Mouse (Mus musculus) liver, embryonic 13.5 days (tissue): ENCODE data around the gene Ripply1. TPM values are rescaled to one million over a fixed set of nuclear protein-coding genes. Genes with fewer than 3 reads are reported as not detected.

Experiments
- ATAC-seq: fragments of 200-750 bp; cut with Nextera tagmentation; 2 replicates; pipeline ENCODE4 v1.8.0; 2017; ENCODE audit warnings: low read depth, mild to moderate bottlenecking, moderate number of reproducible peaks, moderate library complexity
- DNase-seq: peaks from one replicate; pipeline ENCODE4 v3.0.0; 2022
- H3K27ac ChIP-seq: fragments of 300-500 bp; sonication (generic); 2 replicates; pipeline ENCODE4 v1.5.1; 2015; ENCODE audit warnings: moderate library complexity, mild to moderate bottlenecking, inconsistent platforms
- H3K27me3 ChIP-seq: fragments of 300-500 bp; sonication (generic); 2 replicates; pipeline ENCODE4 v1.6.1; 2015; ENCODE audit warnings: mild to moderate bottlenecking, inconsistent platforms
- H3K36me3 ChIP-seq: fragments of 300-500 bp; sonication (generic); 2 replicates; pipeline ENCODE4 v1.6.1; 2015; ENCODE audit warnings: mild to moderate bottlenecking, inconsistent platforms
- H3K4me1 ChIP-seq: fragments of 300-500 bp; sonication (generic); replicated peaks from 2 replicates; pipeline ENCODE4 v1.6.1; 2015; ENCODE audit warnings: inconsistent platforms
- H3K4me2 ChIP-seq: fragments of 300-500 bp; sonication (generic); 2 replicates; pipeline ENCODE4 v1.6.1; 2015; ENCODE audit warnings: inconsistent platforms, mild to moderate bottlenecking, moderate library complexity
- H3K4me3 ChIP-seq: fragments of 300-500 bp; sonication (generic); replicated peaks from 2 replicates; pipeline ENCODE4 v1.5.1; 2015; ENCODE audit warnings: mild to moderate bottlenecking, inconsistent platforms
- H3K9ac ChIP-seq: fragments of 300-500 bp; sonication (generic); 2 replicates; pipeline ENCODE4 v1.6.1; 2015; ENCODE audit warnings: mild to moderate bottlenecking, inconsistent platforms
- H3K9me3 ChIP-seq: fragments of 300-500 bp; sonication (generic); replicated peaks from 2 replicates; pipeline ENCODE4 v1.6.1; 2016; ENCODE audit warnings: inconsistent platforms
- WGBS: fragments of 180-500 bp; shearing (Covaris S2); methylation state at CpG from one replicate; pipeline ENCODE4 v1.1.7; 2015; ENCODE audit not compliant: insufficient replicate concordance; 5-methylcytosine and 5-hydroxymethylcytosine counted together
- polyA plus RNA-seq: library from polyadenylated mRNA; unstranded; fragments of >200 nt; fragmentation: Nextera tagmentation; extraction: Ambion mirVana; gene quantifications from 2 replicates; pipeline ENCODE4 v1.2.1, GENCODE M21; 2015

Ripply1 gene
- polyA plus RNA-seq, result not detected in 2 replicates

- WGBS, result 53% methylated on average over 6 of the region's 6 CpGs
- Histone ChIP-seq H3K9ac (no peak within 1 kb of the TSS), H3K9me3 (no peaks in the 10 kb centered on the region), H3K4me1 (peaks cover 25% of the 10 kb centered on the region), H3K36me3 (no peaks in the 10 kb centered on the region), H3K4me3 (no peak within 1 kb of the TSS), H3K27me3 (no peaks in the 10 kb centered on the region), H3K27ac (no peak within 1 kb of the TSS), H3K4me2 (no peak within 1 kb of the TSS)
- DNase-seq, result no peak
- ATAC-seq, result no peak
Observed at GRCm38 (mm10) chrX:139782278-139783044, at the start of gene Ripply1. Gene Ripply1, minus strand, starts transcription at chrX:139782353.

- H3K27ac ChIP-seq, result no peak overlapping the region
- no peak for DNase-seq
- no peak for ATAC-seq
- H3K4me2 ChIP-seq, result no peak overlapping the region
- 67% methylated on average over 6 of the region's 6 CpGs for WGBS
- no peak overlapping the region for H3K4me3 ChIP-seq
- H3K9ac ChIP-seq, result no peak overlapping the region
- H3K9me3 ChIP-seq, result no peaks in the 10 kb centered on the region
- H3K27me3 ChIP-seq, result no peaks in the 10 kb centered on the region
- peaks cover 9% of the 10 kb centered on the region for H3K4me1 ChIP-seq
- no peaks in the 10 kb centered on the region for H3K36me3 ChIP-seq
Observed at GRCm38 (mm10) chrX:139828363-139829092, 46.4 kb upstream of the Ripply1 start.

DNA sequence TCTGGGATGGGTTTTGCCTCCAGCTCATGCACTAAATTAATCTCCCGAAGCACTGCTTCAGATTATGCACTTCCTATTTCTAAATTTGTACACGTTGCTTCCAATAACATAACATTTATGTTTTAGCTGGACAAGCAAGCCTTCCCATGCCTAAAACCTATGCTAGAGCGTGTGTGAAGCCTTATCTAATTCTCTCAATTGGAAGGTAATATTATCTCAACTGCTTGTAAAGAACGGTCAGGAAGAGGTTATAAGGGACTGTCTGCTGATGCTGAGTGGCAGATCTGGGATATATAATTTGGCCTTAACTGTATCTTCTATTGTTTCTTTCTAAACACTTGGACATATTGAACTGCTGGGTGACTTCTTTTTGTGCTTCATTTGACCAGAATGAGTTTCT, 44.8 kb upstream of the Ripply1 start:
- ATAC-seq, result no peak
- Histone ChIP-seq H3K36me3 (no peaks in the 10 kb centered on the region), H3K4me2 (no peak overlapping the region), H3K4me1 (peaks cover 9% of the 10 kb centered on the region), H3K27me3 (no peaks in the 10 kb centered on the region), H3K4me3 (no peak overlapping the region), H3K27ac (no peak overlapping the region), H3K9me3 (no peaks in the 10 kb centered on the region), H3K9ac (no peak overlapping the region)
- WGBS, result 39% methylated on average over 4 of the region's 4 CpGs
- no peak for DNase-seq

DNA sequence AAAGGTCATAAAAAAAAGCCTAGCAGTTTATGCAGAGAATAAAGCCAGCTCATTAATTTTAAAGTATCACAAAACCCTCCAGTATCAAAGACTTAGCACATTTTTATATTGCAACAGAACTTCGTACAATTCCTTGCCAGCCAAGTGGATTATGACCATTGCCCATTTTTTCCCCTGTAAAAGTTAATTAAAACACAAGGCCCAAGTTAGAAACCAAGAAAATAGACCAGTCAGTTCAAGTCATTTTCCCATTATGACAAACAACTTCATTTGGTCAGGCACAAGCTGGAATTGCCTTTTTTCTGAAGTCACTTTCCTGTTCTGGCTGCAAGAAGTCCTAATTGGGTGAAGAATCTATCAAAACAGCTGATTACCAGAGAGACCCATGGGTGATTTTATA, 43.2 kb upstream of the Ripply1 start:
- peaks cover 9% of the 10 kb centered on the region for H3K4me1 ChIP-seq
- no peak overlapping the region for H3K4me3 ChIP-seq
- H3K4me2 ChIP-seq, result no peak overlapping the region
- no peaks in the 10 kb centered on the region for H3K9me3 ChIP-seq
- H3K9ac ChIP-seq, result no peak overlapping the region
- DNase-seq (no peak), ATAC-seq (no peak)
- H3K27ac ChIP-seq, result no peak overlapping the region
- 69% methylated on average over 1 of the region's 1 CpGs for WGBS
- no peaks in the 10 kb centered on the region for H3K36me3 ChIP-seq
- H3K27me3 ChIP-seq, result no peaks in the 10 kb centered on the region

DNA sequence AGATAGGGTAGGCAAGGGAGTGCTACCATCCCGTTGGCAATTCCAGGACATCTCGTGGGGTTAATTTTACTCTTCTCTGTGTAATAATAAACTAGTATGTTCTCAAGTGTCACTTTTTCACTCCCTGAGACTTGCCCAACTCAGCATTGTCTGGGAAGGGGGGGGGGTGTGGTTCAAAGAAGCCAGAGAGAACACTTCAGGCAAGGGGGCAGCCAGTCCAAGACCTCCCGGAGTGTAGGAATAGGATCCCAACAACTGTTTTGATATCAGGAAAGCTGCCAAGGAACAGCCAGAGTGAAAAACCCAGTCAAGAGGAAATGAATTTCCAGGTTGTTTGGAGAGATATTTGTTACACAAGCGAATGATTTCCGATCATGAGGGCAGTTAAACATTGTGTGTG, 33.0 kb upstream of the Ripply1 start:
- ATAC-seq (no peak), DNase-seq (no peak)
- no peak overlapping the region for H3K9ac ChIP-seq
- no peaks in the 10 kb centered on the region for H3K36me3 ChIP-seq
- peaks cover 32% of the 10 kb centered on the region for H3K4me1 ChIP-seq
- H3K4me2 ChIP-seq, result no peak overlapping the region
- 53% methylated on average over 5 of the region's 5 CpGs for WGBS
- H3K9me3 ChIP-seq, result no peaks in the 10 kb centered on the region
- no peak overlapping the region for H3K27ac ChIP-seq
- no peaks in the 10 kb centered on the region for H3K27me3 ChIP-seq
- no peak overlapping the region for H3K4me3 ChIP-seq

- DNase-seq (peak; percentile 38), ATAC-seq (peak; percentile 88)
- Histone ChIP-seq H3K9me3 (no peaks in the 10 kb centered on the region), H3K27ac (peak overlapping the region; percentile 77), H3K36me3 (no peaks in the 10 kb centered on the region), H3K27me3 (no peaks in the 10 kb centered on the region), H3K4me3 (no peak overlapping the region), H3K9ac (no peak overlapping the region; the same call in 1 of the 2 replicates), H3K4me1 (peaks cover 32% of the 10 kb centered on the region), H3K4me2 (peak overlapping the region; percentile 51)
- 27% methylated on average over 8 of the region's 8 CpGs for WGBS
Observed at GRCm38 (mm10) chrX:139814018-139814635, 32.0 kb upstream of the Ripply1 start.

- peak; percentile 7 for DNase-seq
- H3K9ac ChIP-seq, result no peak overlapping the region; the same call in 1 of the 2 replicates
- 30% methylated on average over 9 of the region's 9 CpGs for WGBS
Observed at GRCm38 (mm10) chrX:139813299-139814002, 31.3 kb upstream of the Ripply1 start.

DNA sequence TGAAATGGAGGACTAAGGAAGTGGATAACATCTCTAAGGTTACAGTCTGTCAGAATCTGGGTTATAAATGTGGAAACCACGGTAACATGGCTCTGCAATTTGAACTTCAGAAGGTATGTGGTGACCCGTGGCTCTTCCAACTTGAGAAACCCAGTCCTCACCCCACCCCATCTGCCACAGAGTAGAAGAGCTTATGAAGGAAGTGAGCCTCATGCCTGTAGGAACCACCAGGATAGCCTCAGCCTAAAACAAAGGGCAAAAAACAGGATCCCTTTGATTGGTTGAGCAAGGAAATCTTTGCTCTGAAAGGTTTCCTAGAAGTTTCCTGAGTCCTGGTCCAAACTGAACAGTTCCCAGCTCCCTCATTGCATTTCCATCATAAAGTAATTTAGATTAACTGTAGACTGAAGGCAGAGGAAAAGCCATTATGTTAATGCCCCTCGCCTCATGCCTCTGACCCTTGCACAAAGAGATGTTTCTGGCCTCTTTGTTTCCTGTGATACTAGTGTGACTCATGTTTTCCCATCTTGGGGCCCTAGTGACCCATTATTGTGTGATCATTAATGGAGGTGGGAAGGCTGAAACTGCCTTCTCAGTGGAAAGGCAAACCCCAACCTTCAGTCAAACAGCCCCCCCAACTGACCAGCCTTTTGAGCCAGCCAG, 30.6 kb upstream of the Ripply1 start:
- H3K27ac ChIP-seq, result no peak overlapping the region
- 46% methylated on average over 3 of the region's 3 CpGs for WGBS

More at GRCm38 (mm10) chrX:139813299-139814002, 31.3 kb upstream of the Ripply1 start:
- H3K4me2 ChIP-seq, result peak overlapping the region; percentile 51
- H3K4me3 ChIP-seq, result no peak overlapping the region
- no peaks in the 10 kb centered on the region for H3K9me3 ChIP-seq
- peaks cover 32% of the 10 kb centered on the region for H3K4me1 ChIP-seq
- peak overlapping the region; percentile 77 for H3K27ac ChIP-seq
- no peaks in the 10 kb centered on the region for H3K27me3 ChIP-seq
- H3K36me3 ChIP-seq, result no peaks in the 10 kb centered on the region
- peak; percentile 79 for ATAC-seq

GRCm38 (mm10) chrX:139808501-139808900, 26.3 kb upstream of the Ripply1 start:
- H3K9ac ChIP-seq, result no peak overlapping the region
- DNase-seq, result no peak
- WGBS, result 86% methylated on average over 10 of the region's 10 CpGs
- no peak overlapping the region for H3K4me2 ChIP-seq
- H3K4me3 ChIP-seq, result no peak overlapping the region
- ATAC-seq, result no peak
- H3K27ac ChIP-seq, result no peak overlapping the region
- no peaks in the 10 kb centered on the region for H3K9me3 ChIP-seq
- peaks cover 12% of the 10 kb centered on the region for H3K4me1 ChIP-seq
- no peaks in the 10 kb centered on the region for H3K27me3 ChIP-seq
- H3K36me3 ChIP-seq, result no peaks in the 10 kb centered on the region

More for the DNA sequence above, 30.6 kb upstream of the Ripply1 start:
- H3K4me3 ChIP-seq, result no peak overlapping the region
- H3K4me1 ChIP-seq, result peaks cover 32% of the 10 kb centered on the region
- no peak overlapping the region for H3K9ac ChIP-seq
- H3K36me3 ChIP-seq, result no peaks in the 10 kb centered on the region
- no peak overlapping the region for H3K4me2 ChIP-seq
- ATAC-seq, result no peak
- no peaks in the 10 kb centered on the region for H3K9me3 ChIP-seq
- H3K27me3 ChIP-seq, result no peaks in the 10 kb centered on the region
- no peak for DNase-seq

DNA sequence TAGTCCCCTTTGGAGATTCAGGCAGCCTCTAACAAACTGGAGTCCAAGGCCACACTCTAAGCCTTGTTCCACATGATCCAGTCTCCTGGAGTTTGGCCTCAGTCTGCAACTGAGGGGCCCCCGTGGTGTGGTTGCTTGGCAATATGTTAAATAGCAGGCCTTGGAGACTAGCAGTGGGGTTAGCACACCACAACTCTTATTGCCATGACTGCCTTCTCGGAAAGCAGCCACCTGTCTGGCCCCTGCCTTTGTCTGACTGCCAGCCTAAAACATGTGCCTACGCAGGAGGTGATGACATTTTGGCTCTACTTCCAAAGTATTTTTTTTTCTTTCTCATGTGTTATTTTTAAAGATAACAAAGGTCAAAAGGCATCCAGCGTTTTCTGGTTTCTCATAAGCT, 25.9 kb upstream of the Ripply1 start:
- no peak overlapping the region for H3K4me3 ChIP-seq
- no peaks in the 10 kb centered on the region for H3K36me3 ChIP-seq
- H3K4me1 ChIP-seq, result peaks cover 8% of the 10 kb centered on the region
- H3K4me2 ChIP-seq, result no peak overlapping the region
- no peak overlapping the region for H3K9ac ChIP-seq
- no peaks in the 10 kb centered on the region for H3K9me3 ChIP-seq
- ATAC-seq, result no peak
- WGBS, result 52% methylated on average over 4 of the region's 4 CpGs
- no peaks in the 10 kb centered on the region for H3K27me3 ChIP-seq
- DNase-seq, result no peak
- no peak overlapping the region for H3K27ac ChIP-seq
